ENCODE assay signal across 15 mouse cellular contexts in genomic region chr16:96845475-96846098, GRCm38 (mm10).
A peak's percentile ranks its signal among the peaks of the same experiment; 100 is the strongest.
DNase-seq lines count a peak whose midpoint lies in the region; ATAC-seq and TF ChIP-seq lines count a peak whose summit lies in the region.
"Had no signal": no experiment of that assay in that cellular context is flagged by ENCODE, and none has a peak within 500 bp of the region (broad histone marks: within the 10 kb centered on the region; RNA-seq: fewer than 3 reads in every experiment).

No protein-coding gene starts in this region.

- H3K36me3 ChIP-seq in kidney, embryonic 16.5 days (ENCODE audit: insufficient read depth, low read length): no peaks in the 10 kb centered on the region
- no peaks in the 10 kb centered on the region for H3K36me3 ChIP-seq in ES-E14 (ENCODE audit: control insufficient read depth, insufficient read depth, low read length, poor library complexity, severe bottlenecking)
- H3K36me3 ChIP-seq in forebrain, postnatal 0 days (ENCODE audit: insufficient read depth): no peaks in the 10 kb centered on the region
- H3K36me3 ChIP-seq in midbrain, embryonic 14.5 days (ENCODE audit: control insufficient read depth, insufficient read depth, low read length): no peaks in the 10 kb centered on the region
- H3K36me3 ChIP-seq: heart, embryonic 12.5 days had no signal

- DNase-seq in kidney, postnatal 25 days: no peak
- DNase-seq in ES-E14 (ENCODE audit: low read depth, low spot score): peak; percentile 37
- DNase-seq in forebrain, postnatal 0 days: no peak
- DNase-seq in midbrain, embryonic 14.5 days: no peak
- DNase-seq in ovary, postnatal 10 days (ENCODE audit: low spot score): no peak
- no peak for DNase-seq in gastrocnemius, postnatal 25 days
- DNase-seq in adrenal gland, adult (ENCODE audit: inconsistent age in 2 of 2, low spot score in 1 of 2): no peak
- DNase-seq: B cell, adult 2 months; cerebellum, adult 8-10 months; gastrocnemius, adult 2 months; liver; lung, postnatal 14 days; thymus, adult 18-20 months had no signal

- in situ Hi-C loops in ES-E14 (cut with MboI; ENCODE audit: low sequenced_read_pairs in 2 of 2, unreplicated experiment in 2 of 2): no loop called here

- 0 out of 2 replicates have a peak, but pooled peaks have one; percentile 9 for ATAC-seq in kidney, embryonic 16.5 days (ENCODE audit: low FRiP score, low TSS enrichment)
- no peak for ATAC-seq in forebrain, postnatal 0 days
- no peak for ATAC-seq in midbrain, embryonic 14.5 days (ENCODE audit: low FRiP score, low TSS enrichment)

- no peak overlapping the region for H3K4me2 ChIP-seq in kidney, embryonic 16.5 days (replicated peaks; ENCODE audit: low read depth, low read length)
- H3K4me2 ChIP-seq in forebrain, postnatal 0 days (ENCODE audit: low read depth): no peak overlapping the region
- H3K4me2 ChIP-seq in midbrain, embryonic 14.5 days (ENCODE audit: low read length): no peak overlapping the region
- H3K4me2 ChIP-seq: heart, embryonic 12.5 days had no signal

- 0 out of 2 replicates have a peak overlapping the region, but pooled peaks have one; percentile 24 for H3K27ac ChIP-seq in kidney, embryonic 16.5 days (ENCODE audit: low read length)
- peak overlapping the region; percentile 18; the same call in 1 of the 2 replicates for H3K27ac ChIP-seq in ES-E14 (ENCODE audit: insufficient read depth, low read depth, low read length, poor library complexity, severe bottlenecking)
- peak overlapping the region; percentile 29; the same call in 1 of the 2 replicates for H3K27ac ChIP-seq in forebrain, postnatal 0 days (ENCODE audit: low read depth, low read length)
- peak overlapping the region; percentile 53 for H3K27ac ChIP-seq in midbrain, embryonic 14.5 days (replicated peaks; ENCODE audit: low read depth, low read length)
- H3K27ac ChIP-seq: gastrocnemius, adult 2 months had no signal

- no peaks in the 10 kb centered on the region for H3K9me3 ChIP-seq in kidney, embryonic 16.5 days (ENCODE audit: low read length)
- no peaks in the 10 kb centered on the region for H3K9me3 ChIP-seq in ES-E14 (ENCODE audit: control insufficient read depth, insufficient read depth, low read depth, low read length)
- H3K9me3 ChIP-seq in forebrain, postnatal 0 days (ENCODE audit: low read length): no peaks in the 10 kb centered on the region
- H3K9me3 ChIP-seq in midbrain, embryonic 14.5 days (ENCODE audit: control insufficient read depth, low read length): no peaks in the 10 kb centered on the region
- H3K9me3 ChIP-seq: heart, embryonic 12.5 days had no signal

- H3K4me3 ChIP-seq in kidney, embryonic 16.5 days (ENCODE audit: low read length): no peak overlapping the region
- H3K4me3 ChIP-seq in ES-E14 (ENCODE audit: insufficient read depth in 1 of 2, low read depth in 1 of 2, low read length in 2 of 2, poor library complexity in 1 of 2, severe bottlenecking in 1 of 2): peak overlapping the region in 1 of 2 experiments; percentile 17; a peak in 1 of 4 replicates
- H3K4me3 ChIP-seq in forebrain, postnatal 0 days (ENCODE audit: low read depth, low read length): no peak overlapping the region
- no peak overlapping the region for H3K4me3 ChIP-seq in midbrain, embryonic 14.5 days (replicated peaks; ENCODE audit: low read depth, low read length)
- H3K4me3 ChIP-seq: gastrocnemius, adult 2 months; heart, embryonic 12.5 days had no signal

- peaks cover 9% of the 10 kb centered on the region for H3K4me1 ChIP-seq in kidney, embryonic 16.5 days (ENCODE audit: insufficient read depth, low read length)
- H3K4me1 ChIP-seq in ES-E14 (ENCODE audit: control insufficient read depth in 2 of 2, insufficient read depth in 2 of 2, low read length in 2 of 2, poor library complexity in 1 of 2): peaks cover 4 to 7% of the 10 kb centered on the region in 2 experiments; a peak in 2 of 4 replicates
- H3K4me1 ChIP-seq in forebrain, postnatal 0 days (ENCODE audit: insufficient read depth): peaks cover 28% of the 10 kb centered on the region
- peaks cover 25% of the 10 kb centered on the region; the same call in 1 of the 2 replicates for H3K4me1 ChIP-seq in midbrain, embryonic 14.5 days (ENCODE audit: control insufficient read depth, insufficient read depth, low read length)
- H3K4me1 ChIP-seq: heart, embryonic 12.5 days had no signal

- 55% methylated on average over 3 of the region's 3 CpGs for WGBS in kidney, embryonic 16.5 days
- WGBS in forebrain, postnatal 0 days: 66% methylated on average over 3 of the region's 3 CpGs
- 66% methylated on average over 3 of the region's 3 CpGs for WGBS in midbrain, embryonic 14.5 days

- H3K9ac ChIP-seq in kidney, embryonic 16.5 days (replicated peaks; ENCODE audit: low read length): no peak overlapping the region
- no peak overlapping the region for H3K9ac ChIP-seq in ES-E14 (ENCODE audit: insufficient read depth, low read depth, low read length, poor library complexity, severe bottlenecking)
- no peak overlapping the region for H3K9ac ChIP-seq in forebrain, postnatal 0 days
- H3K9ac ChIP-seq in midbrain, embryonic 14.5 days (replicated peaks; ENCODE audit: low read length): no peak overlapping the region
- H3K9ac ChIP-seq: heart, embryonic 12.5 days had no signal

- H3K27me3 ChIP-seq in kidney, embryonic 16.5 days (ENCODE audit: insufficient read depth, low read length): no peaks in the 10 kb centered on the region
- no peaks in the 10 kb centered on the region for H3K27me3 ChIP-seq in forebrain, postnatal 0 days (ENCODE audit: insufficient read depth, low read length)
- H3K27me3 ChIP-seq in midbrain, embryonic 14.5 days (ENCODE audit: control insufficient read depth, insufficient read depth, low read length): no peaks in the 10 kb centered on the region
- H3K27me3 ChIP-seq: heart, embryonic 12.5 days had no signal

- TF ChIP-seq CTCF in forebrain, postnatal 0 days (IDR thresholded peaks at IDR 0.05; ENCODE audit: low read depth): no peak

TF ChIP-seq in ES-E14, 5 proteins besides CTCF, POLR2A, EP300 and RAD21:
- TF ChIP-seq MAFK (IDR thresholded peaks at IDR 0.05; ENCODE audit: insufficient read depth, low read depth, low read length) (no peak), CHD2 (IDR thresholded peaks at IDR 0.05; ENCODE audit: low read depth, low read length) (no peak), ZC3H11A (IDR thresholded peaks at IDR 0.05; ENCODE audit: borderline replicate concordance, low read depth, low read length) (no peak), HCFC1 (IDR thresholded peaks at IDR 0.05; ENCODE audit: borderline replicate concordance, insufficient read depth, low read length) (no peak), ZNF384 (IDR thresholded peaks at IDR 0.05; ENCODE audit: low read depth, low read length) (no peak)
